ENCODE assay signal across 16 mouse cellular contexts in the genomic region with DNA sequence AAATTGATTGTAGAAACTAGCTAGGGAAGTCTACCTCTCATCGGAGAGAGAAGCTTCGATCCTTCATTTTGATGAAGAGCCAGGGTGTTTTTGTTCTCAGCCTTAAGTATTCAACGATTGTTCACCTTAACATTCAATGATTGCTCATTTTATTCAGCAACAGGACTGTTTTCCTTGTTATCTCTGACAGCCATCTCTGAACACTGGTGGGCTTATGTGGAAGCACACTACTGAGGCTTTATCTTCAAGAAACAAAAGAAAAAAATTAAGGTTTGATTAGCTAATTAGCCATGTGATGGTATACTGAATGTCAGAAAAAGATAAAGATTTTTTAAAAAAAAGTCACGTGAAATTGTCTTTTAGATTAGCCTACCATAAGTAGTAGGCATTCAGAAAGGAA.
"Had no signal": no experiment of that assay in that cellular context is flagged by ENCODE, and none has a peak within 500 bp of the region (broad histone marks: within the 10 kb centered on the region; RNA-seq: fewer than 3 reads in every experiment).

No protein-coding gene starts in this region.

- H3K4me1 ChIP-seq: neural tube, embryonic 12.5 days; neural tube, embryonic 13.5 days; stomach, embryonic 15.5 days had no signal

- H3K9me3 ChIP-seq: neural tube, embryonic 12.5 days; neural tube, embryonic 13.5 days; stomach, embryonic 15.5 days had no signal

- H3K27me3 ChIP-seq: neural tube, embryonic 12.5 days; neural tube, embryonic 13.5 days; stomach, embryonic 15.5 days had no signal

- H3K27ac ChIP-seq: neural tube, embryonic 12.5 days; neural tube, embryonic 13.5 days; stomach, embryonic 15.5 days; stomach, postnatal 0 days had no signal

- H3K4me3 ChIP-seq: neural tube, embryonic 12.5 days; neural tube, embryonic 13.5 days; stomach, embryonic 15.5 days had no signal

- H3K9ac ChIP-seq: neural tube, embryonic 12.5 days; neural tube, embryonic 13.5 days; stomach, embryonic 15.5 days had no signal

- H3K4me2 ChIP-seq: neural tube, embryonic 12.5 days; neural tube, embryonic 13.5 days; stomach, embryonic 15.5 days had no signal

- H3K36me3 ChIP-seq: neural tube, embryonic 12.5 days; neural tube, embryonic 13.5 days; stomach, embryonic 15.5 days had no signal

- DNase-seq: retina, postnatal 1 day; right cerebral cortex, adult 18-20 months; right cerebral cortex, postnatal 14 days; right cerebral cortex, postnatal 25 days; right cerebral cortex, postnatal 4 days; spleen, adult 18-20 months; thymus, adult 18-20 months; thymus, adult 2 months; thymus, postnatal 14 days; thymus, postnatal 25 days; thymus, postnatal 36 days; thymus, postnatal 4 days had no signal
